35 mouse cellular contexts compared by ENCODE assay signal in genomic region chr17:74018281-74018680, GRCm38 (mm10). TPM values are rescaled to one million over a fixed set of nuclear protein-coding genes. Genes with fewer than 3 reads are reported as not detected.
DNase-seq lines count a peak whose midpoint lies in the region; TF ChIP-seq lines count a peak whose summit lies in the region.
"Had no signal": no experiment of that assay in that cellular context is flagged by ENCODE, and none has a peak within 500 bp of the region (broad histone marks: within the 10 kb centered on the region; RNA-seq: fewer than 3 reads in every experiment).

No protein-coding gene starts in this region.

- H3K79me2 ChIP-seq in myocyte (ENCODE audit: control insufficient read depth, insufficient read depth): no peaks in the 10 kb centered on the region

- no peak overlapping the region for H3K4me3 ChIP-seq in bone marrow macrophage, adult 2 months (ENCODE audit: insufficient read depth, low read length)
- H3K4me3 ChIP-seq in myocyte: no peak overlapping the region
- H3K4me3 ChIP-seq: embryonic facial prominence, embryonic 13.5 days; forebrain, embryonic 10.5 days; gastrocnemius, adult 2 months; heart, embryonic 13.5 days; hindbrain, embryonic 10.5 days; hindbrain, embryonic 15.5 days; left cerebral cortex, adult 2 months; limb, embryonic 12.5 days; lung, embryonic 15.5 days; midbrain, embryonic 10.5 days; midbrain, embryonic 15.5 days; neural tube, embryonic 13.5 days had no signal

- no peaks in the 10 kb centered on the region for H3K27me3 ChIP-seq in myocyte (ENCODE audit: control insufficient read depth, insufficient read depth, insufficient read length)
- H3K27me3 ChIP-seq: embryonic facial prominence, embryonic 13.5 days; heart, embryonic 13.5 days; hindbrain, embryonic 15.5 days; limb, embryonic 12.5 days; lung, embryonic 15.5 days; midbrain, embryonic 15.5 days; neural tube, embryonic 13.5 days had no signal

- TF ChIP-seq POLR2A in bone marrow macrophage, adult 2 months (IDR thresholded peaks at IDR 0.05; ENCODE audit: borderline replicate concordance, low read depth, low read length): no peak
- no peak for TF ChIP-seq POLR2A in myocyte (IDR thresholded peaks at IDR 0.05; ENCODE audit: insufficient read length, low read depth)

- peak; percentile 73 for DNase-seq in adrenal gland, adult 2 months
- no peak for DNase-seq in adrenal gland, adult 18-20 months (ENCODE audit: low spot score in 2 of 2)
- DNase-seq in adipocyte (ENCODE audit: low spot score): peak; percentile 57
- no peak for DNase-seq in cerebellum, postnatal 4 days (ENCODE audit: low spot score in 2 of 2)
- no peak for DNase-seq in lung, postnatal 10 days
- DNase-seq in lung, postnatal 4 days: no peak
- DNase-seq: cerebellum, adult 11 months; cerebellum, adult 9-10 months; cerebellum, postnatal 36 days; gastrocnemius, adult 2 months; gastrocnemius, postnatal 36 days; heart, postnatal 10 days; kidney, adult 11 months; kidney, postnatal 25 days had no signal

- no peak overlapping the region for H3ac ChIP-seq in myocyte (ENCODE audit: control insufficient read depth, insufficient read length)

- H3K27ac ChIP-seq in bone marrow macrophage, adult 2 months (ENCODE audit: insufficient read depth, low read depth, low read length): peak overlapping the region; percentile 91
- H3K27ac ChIP-seq: embryonic facial prominence, embryonic 13.5 days; forebrain, embryonic 10.5 days; gastrocnemius, adult 2 months; heart, embryonic 13.5 days; hindbrain, embryonic 10.5 days; hindbrain, embryonic 15.5 days; left cerebral cortex, adult 2 months; limb, embryonic 12.5 days; lung, embryonic 15.5 days; midbrain, embryonic 10.5 days; midbrain, embryonic 15.5 days; neural tube, embryonic 13.5 days had no signal

- TF ChIP-seq CTCF in bone marrow macrophage, adult 2 months (IDR thresholded peaks at IDR 0.05; ENCODE audit: low read depth, low read length): no peak

- H3K36me3 ChIP-seq in myocyte (ENCODE audit: control insufficient read depth, insufficient read depth): no peaks in the 10 kb centered on the region
- H3K36me3 ChIP-seq: embryonic facial prominence, embryonic 13.5 days; forebrain, embryonic 10.5 days; heart, embryonic 13.5 days; hindbrain, embryonic 10.5 days; hindbrain, embryonic 15.5 days; limb, embryonic 12.5 days; lung, embryonic 15.5 days; midbrain, embryonic 10.5 days; midbrain, embryonic 15.5 days; neural tube, embryonic 13.5 days had no signal

- H3K4me1 ChIP-seq in bone marrow macrophage, adult 2 months (ENCODE audit: control insufficient read depth, insufficient read depth, low read length): peaks cover 29% of the 10 kb centered on the region
- H3K4me1 ChIP-seq: embryonic facial prominence, embryonic 13.5 days; heart, embryonic 13.5 days; hindbrain, embryonic 10.5 days; hindbrain, embryonic 15.5 days; limb, embryonic 12.5 days; lung, embryonic 15.5 days; midbrain, embryonic 10.5 days; midbrain, embryonic 15.5 days had no signal

- H3K4me2 ChIP-seq in myocyte (ENCODE audit: low read depth): no peak overlapping the region
- H3K4me2 ChIP-seq: embryonic facial prominence, embryonic 13.5 days; heart, embryonic 13.5 days; hindbrain, embryonic 15.5 days; limb, embryonic 12.5 days; liver, embryonic 11.5 days; lung, embryonic 15.5 days; midbrain, embryonic 15.5 days; neural tube, embryonic 13.5 days had no signal

TF ChIP-seq in myocyte, 11 proteins besides CTCF, POLR2A, EP300 and RAD21:
- TF ChIP-seq POLR2AphosphoS2 (IDR thresholded peaks at IDR 0.05; ENCODE audit: insufficient read length, low read depth): no peak
- 0 out of 2 replicates have a peak, but pooled peaks have one; percentile 31 for TF ChIP-seq CEBPB (IDR thresholded peaks at IDR 0.05; ENCODE audit: insufficient read depth, poor library complexity, severe bottlenecking)
- no peak for TF ChIP-seq MYOD1 (IDR thresholded peaks at IDR 0.05; ENCODE audit: control insufficient read depth in 1 of 3, insufficient read length in 2 of 3, low read depth in 2 of 3)

RNA-seq across cellular contexts. Expression of gene Srd5a2, which starts 29.4 kb away (rescaled TPM):
- 1,000 to 10,000 TPM in 1 of 2 experiments, 100 to 1,000 TPM in 1; 132 to 3,255 TPM for total RNA-seq in adrenal gland, adult 2 months (2021)
- polyA plus RNA-seq in adrenal gland, adult 2 months (2012; rRNA removed): 34.4 and 640 TPM in 2 replicates
- 1,000 to 10,000 TPM in 1 of 2 experiments, 100 to 1,000 TPM in 1; 233 to 1,450 TPM for total RNA-seq in adrenal gland, adult 18-20 months (2021)
- not detected in 2 replicates for polyA plus RNA-seq in bone marrow macrophage, adult 2 months (2012; ENCODE audit: insufficient read depth, insufficient read length, missing spikeins)
- polyA plus RNA-seq in myocyte (2012; fragmentation: generic; extraction: Trizol): not detected
- total RNA-seq: gastrocnemius, adult 2 months; gastrocnemius, postnatal 36 days; heart, postnatal 10 days; layer of hippocampus, adult 18-20 months; left cerebral cortex, adult 2 months; left cerebral cortex, postnatal 25 days had no signal
- polyA plus RNA-seq: embryonic facial prominence, embryonic 13.5 days; forebrain, embryonic 10.5 days; forebrain, embryonic 16.5 days; heart, embryonic 13.5 days; hindbrain, embryonic 10.5 days; inflammation-experienced regulatory T-cells, adult 6 months; kidney, embryonic 14.5 days; liver, embryonic 11.5 days; lung, embryonic 15.5 days; midbrain, embryonic 10.5 days; stomach, embryonic 14.5 days; thymus, postnatal 0 days had no signal

Comparison
In these comparisons a context has a peak if more than half of its experiments do, and no peak if none do; other contexts are left out.
1. DNase-seq: peak in adrenal gland, adult 2 months (single experiment) and adipocyte (single experiment); none in adrenal gland, adult 18-20 months (0 of 2), cerebellum, postnatal 4 days (0 of 2), lung, postnatal 10 days (single experiment) and lung, postnatal 4 days (0 of 2).
2. RNA of gene Srd5a2, which starts 29.4 kb away (polyA plus RNA-seq): 34.4 to 640 TPM in adrenal gland, adult 2 months; not detected in bone marrow macrophage, adult 2 months and not detected in myocyte (single experiment); every median in the first group is over 10 times any median in the second.